Mouse (Mus musculus) MEL (cell line): ENCODE measurements around the gene Ryr3.

ENCODE experiments used
- CHD1 ChIP-seq: IDR thresholded peaks from 2 replicates; pipeline ENCODE4 v1.6.1; 2012; ENCODE audit warnings: low read depth, mild to moderate bottlenecking, inconsistent platforms, low read length, improper control_type of control experiment
- CTCF ChIP-seq, 3 experiments: IDR thresholded peaks in 2 of 3; conservative IDR thresholded peaks in 1 of 3; 2 replicates each; pipeline ENCODE4 v1.5.1; 2011 to 2012; ENCODE audit warnings: low read length in 3 of 3, low read depth in 2 of 3, mild to moderate bottlenecking in 2 of 3, improper control_type of control experiment in 1 of 3, inconsistent platforms in 1 of 3, mixed read lengths in 1 of 3, moderate library complexity in 1 of 3; ENCODE audit not compliant: control insufficient read depth in 1 of 3, insufficient read depth in 1 of 3, poor library complexity in 1 of 3, severe bottlenecking in 1 of 3
- EP300 ChIP-seq, 2 experiments: IDR thresholded peaks; 2 replicates each; pipeline ENCODE4 v1.6.1; 2011; ENCODE audit warnings: improper control_type of control experiment in 2 of 2, low read length in 2 of 2, low read depth in 1 of 2, mild to moderate bottlenecking in 1 of 2
- HCFC1 ChIP-seq: IDR thresholded peaks from 2 replicates; pipeline ENCODE4 v1.6.1; 2012; ENCODE audit warnings: low read depth, mild to moderate bottlenecking, inconsistent platforms, low read length, improper control_type of control experiment, moderate library complexity
- KAT2A ChIP-seq: conservative IDR thresholded peaks from 2 replicates; pipeline ENCODE4 v1.6.1; 2012; ENCODE audit warnings: low read depth, low read length, improper control_type of control experiment, inconsistent platforms
- POLR2A ChIP-seq, 2 experiments: IDR thresholded peaks; 2 replicates each; pipeline ENCODE4 v1.6.1; 2011 to 2012; ENCODE audit warnings: low read length in 2 of 2, mild to moderate bottlenecking in 2 of 2, control low read depth in 1 of 2, improper control_type of control experiment in 1 of 2, low read depth in 1 of 2, moderate library complexity in 1 of 2; ENCODE audit not compliant: control insufficient read depth in 1 of 2, insufficient read depth in 1 of 2, poor library complexity in 1 of 2
- POLR2AphosphoS2 ChIP-seq: IDR thresholded peaks from 2 replicates; pipeline ENCODE4 v1.6.1; 2011; ENCODE audit warnings: low read length, improper control_type of control experiment
- RAD21 ChIP-seq: IDR thresholded peaks from 2 replicates; pipeline ENCODE4 v1.6.1; 2011; ENCODE audit warnings: mild to moderate bottlenecking, low read depth, low read length, improper control_type of control experiment
- TBP ChIP-seq: IDR thresholded peaks from 2 replicates; pipeline ENCODE4 v1.8.0; 2011; ENCODE audit warnings: low read depth, low read length, improper control_type of control experiment
- UBTF ChIP-seq: IDR thresholded peaks from 2 replicates; pipeline ENCODE4 v1.6.1; 2012; ENCODE audit warnings: low read depth, mild to moderate bottlenecking, inconsistent platforms, low read length, improper control_type of control experiment, moderate library complexity, borderline replicate concordance; ENCODE audit not compliant: insufficient read depth
- USF2 ChIP-seq, 2 experiments: IDR thresholded peaks; 2 replicates each; pipeline ENCODE4 v1.6.1; 2011 to 2012; ENCODE audit warnings: improper control_type of control experiment in 2 of 2, low read length in 2 of 2, borderline replicate concordance in 1 of 2, inconsistent platforms in 1 of 2, low read depth in 1 of 2, mild to moderate bottlenecking in 1 of 2; ENCODE audit not compliant: insufficient read depth in 1 of 2

GRCm38 (mm10) chr2:112799995-112800353 is 416.9 kb downstream of the Ryr3 start:
- TF ChIP-seq CTCF (IDR thresholded peaks at IDR 0.05 in 2 of 3, conservative IDR thresholded peaks at IDR 0.05 in 1 of 3; ENCODE audit: control insufficient read depth in 1 of 3, insufficient read depth in 1 of 3, low read depth in 2 of 3, low read length in 3 of 3, poor library complexity in 1 of 3, severe bottlenecking in 1 of 3) (peak; percentile 84 to 91 (median 90)), TBP (no peak), UBTF (no peak), HCFC1 (no peak), CHD1 (no peak), POLR2A (IDR thresholded peaks at IDR 0.05; ENCODE audit: control insufficient read depth in 1 of 2, insufficient read depth in 1 of 2, low read depth in 1 of 2, low read length in 2 of 2, poor library complexity in 1 of 2) (no peak), KAT2A (no peak), RAD21 (peak; percentile 88), EP300 (IDR thresholded peaks at IDR 0.05; ENCODE audit: low read depth in 1 of 2, low read length in 2 of 2) (no peak), POLR2AphosphoS2 (no peak), USF2 (IDR thresholded peaks at IDR 0.05; ENCODE audit: borderline replicate concordance in 1 of 2, insufficient read depth in 1 of 2, low read depth in 1 of 2, low read length in 2 of 2) (no peak)
